In genomic region chr10:39171134-39171533, GRCm38 (mm10) we compare ENCODE assay signal across 8 mouse cellular contexts. TPM values are rescaled to one million over a fixed set of nuclear protein-coding genes. Genes with fewer than 3 reads are reported as not detected.
A peak's percentile ranks its signal among the peaks of the same experiment; 100 is the strongest.
DNase-seq lines count a peak whose midpoint lies in the region; ATAC-seq and TF ChIP-seq lines count a peak whose summit lies in the region.

No protein-coding gene starts in this region.

- H3K9me3 ChIP-seq in kidney, embryonic 14.5 days (ENCODE audit: control insufficient read depth, low read length), result no peaks in the 10 kb centered on the region
- no peaks in the 10 kb centered on the region for H3K9me3 ChIP-seq in limb, embryonic 15.5 days

- 0 out of 2 replicates have a peak, but pooled peaks have one; percentile 27 for TF ChIP-seq POLR2A in bone marrow macrophage, adult 2 months (IDR thresholded peaks at IDR 0.05; ENCODE audit: borderline replicate concordance, low read depth, low read length)
- TF ChIP-seq POLR2A in embryonic fibroblast, embryonic 13.5 days (IDR thresholded peaks at IDR 0.05; ENCODE audit: low read depth, low read length), result 0 out of 2 replicates have a peak, but pooled peaks have one; percentile 19

- peak; percentile 92 for ATAC-seq in kidney, embryonic 14.5 days (ENCODE audit: low FRiP score, low TSS enrichment)
- peak; percentile 82; the same call in 1 of the 2 replicates for ATAC-seq in limb, embryonic 15.5 days (ENCODE audit: insufficient number of reproducible peaks, low FRiP score, low TSS enrichment, low read depth)

- H3K27ac ChIP-seq in bone marrow macrophage, adult 2 months (ENCODE audit: insufficient read depth, low read depth, low read length), result peak overlapping the region; percentile 59
- peak overlapping the region; percentile 45; the same call in 1 of the 2 replicates for H3K27ac ChIP-seq in embryonic fibroblast, embryonic 13.5 days (ENCODE audit: insufficient read depth, low read length)
- peak overlapping the region; percentile 57; the same call in 1 of the 2 replicates for H3K27ac ChIP-seq in kidney, embryonic 14.5 days (ENCODE audit: low read depth, low read length)
- H3K27ac ChIP-seq in limb, embryonic 15.5 days, result peak overlapping the region; percentile 90

- no peaks in the 10 kb centered on the region for H3K36me3 ChIP-seq in kidney, embryonic 14.5 days (ENCODE audit: control insufficient read depth, insufficient read depth, low read length)
- no peaks in the 10 kb centered on the region for H3K36me3 ChIP-seq in limb, embryonic 15.5 days

- TF ChIP-seq CTCF in bone marrow macrophage, adult 2 months (IDR thresholded peaks at IDR 0.05; ENCODE audit: low read depth, low read length), result peak; percentile 88
- TF ChIP-seq CTCF in embryonic fibroblast, embryonic 13.5 days (IDR thresholded peaks at IDR 0.05; ENCODE audit: borderline replicate concordance, insufficient read depth, low read length), result peak; percentile 80

- H3K4me1 ChIP-seq in bone marrow macrophage, adult 2 months (ENCODE audit: control insufficient read depth, insufficient read depth, low read length), result peaks cover 10% of the 10 kb centered on the region
- no peaks in the 10 kb centered on the region for H3K4me1 ChIP-seq in embryonic fibroblast, embryonic 13.5 days (ENCODE audit: control insufficient read depth, insufficient read depth, low read length)
- peaks cover 13% of the 10 kb centered on the region; the same call in 1 of the 2 replicates for H3K4me1 ChIP-seq in kidney, embryonic 14.5 days (ENCODE audit: control insufficient read depth, insufficient read depth, low read length)
- H3K4me1 ChIP-seq in limb, embryonic 15.5 days, result peaks cover 43% of the 10 kb centered on the region

- peak overlapping the region; percentile 52 for H3K4me2 ChIP-seq in kidney, embryonic 14.5 days (replicated peaks; ENCODE audit: low read depth, low read length)
- H3K4me2 ChIP-seq in limb, embryonic 15.5 days, result peak overlapping the region; percentile 78

- DNase-seq in A20 (ENCODE audit: low read depth, low spot score), result peak; percentile 95
- peak; percentile 83 to 91 for DNase-seq in heart, adult 9 months (ENCODE audit: low spot score in 2 of 2)
- peak; percentile 66 to 80 for DNase-seq in monocyte, adult 2 months (ENCODE audit: low read depth in 1 of 2, low spot score in 2 of 2)
- DNase-seq in spleen, postnatal 36 days (ENCODE audit: low spot score in 2 of 2), result peak; percentile 89 to 90

- whole genome bisulfite sequencing in kidney, embryonic 14.5 days, result 0% methylated on average over 19 of the region's 19 CpGs
- WGBS in limb, embryonic 15.5 days, result under 1% methylated on average over 19 of the region's 19 CpGs

- peak overlapping the region; percentile 60 for H3K4me3 ChIP-seq in bone marrow macrophage, adult 2 months (ENCODE audit: insufficient read depth, low read length)
- peak overlapping the region; percentile 49 for H3K4me3 ChIP-seq in embryonic fibroblast, embryonic 13.5 days (ENCODE audit: insufficient read depth, low read length)
- H3K4me3 ChIP-seq in kidney, embryonic 14.5 days (ENCODE audit: low read length), result peak overlapping the region; percentile 38
- peak overlapping the region; percentile 50 for H3K4me3 ChIP-seq in limb, embryonic 15.5 days

- no peaks in the 10 kb centered on the region for H3K27me3 ChIP-seq in kidney, embryonic 14.5 days (ENCODE audit: control insufficient read depth, insufficient read depth, low read length)
- no peaks in the 10 kb centered on the region for H3K27me3 ChIP-seq in limb, embryonic 15.5 days

- H3K9ac ChIP-seq in kidney, embryonic 14.5 days (ENCODE audit: low read depth, low read length), result peak overlapping the region; percentile 25; the same call in 1 of the 2 replicates
- 0 out of 2 replicates have a peak overlapping the region, but pooled peaks have one; percentile 24 for H3K9ac ChIP-seq in limb, embryonic 15.5 days

RNA-seq across cellular contexts. Expression of gene Ccn6, which starts 7.5 kb away (rescaled TPM):
- not detected in 2 replicates for polyA plus RNA-seq in bone marrow macrophage, adult 2 months (2012; ENCODE audit: insufficient read depth, insufficient read length, missing spikeins)
- polyA plus RNA-seq in embryonic fibroblast, embryonic 13.5 days (2011; ENCODE audit: insufficient read length, low read depth, missing spikeins), result not detected in 2 replicates
- polyA plus RNA-seq in kidney, embryonic 14.5 days (2014; fragmentation: Nextera tagmentation; extraction: Ambion mirVana), result 0.37 and 0.41 TPM in 2 replicates
- polyA plus RNA-seq in limb, embryonic 15.5 days (2015; fragmentation: Nextera tagmentation; extraction: Ambion mirVana), result 0.67 and 1.2 TPM in 2 replicates

RNA-seq across cellular contexts. Expression of gene Tube1, which starts 37.4 kb away (rescaled TPM):
- polyA plus RNA-seq in bone marrow macrophage, adult 2 months (2012; ENCODE audit: insufficient read depth, insufficient read length, missing spikeins), result 3.8 and 9.5 TPM in 2 replicates
- polyA plus RNA-seq in embryonic fibroblast, embryonic 13.5 days (2011; ENCODE audit: insufficient read length, low read depth, missing spikeins), result 7.2 and 7.7 TPM in 2 replicates
- polyA plus RNA-seq in kidney, embryonic 14.5 days (2014; fragmentation: Nextera tagmentation; extraction: Ambion mirVana), result 15.8 and 21.5 TPM in 2 replicates
- polyA plus RNA-seq in limb, embryonic 15.5 days (2015; fragmentation: Nextera tagmentation; extraction: Ambion mirVana), result 12.6 and 13.7 TPM in 2 replicates

RNA-seq across cellular contexts. Expression of gene Fam229b, which starts 37.4 kb away (rescaled TPM):
- 2.9 and 5.6 TPM in 2 replicates for polyA plus RNA-seq in bone marrow macrophage, adult 2 months (2012; ENCODE audit: insufficient read depth, insufficient read length, missing spikeins)
- polyA plus RNA-seq in embryonic fibroblast, embryonic 13.5 days (2011; ENCODE audit: insufficient read length, low read depth, missing spikeins), result 8.0 and 9.4 TPM in 2 replicates
- 14.7 TPM in 2 replicates for polyA plus RNA-seq in kidney, embryonic 14.5 days (2014; fragmentation: Nextera tagmentation; extraction: Ambion mirVana)
- 7.8 and 9.9 TPM in 2 replicates for polyA plus RNA-seq in limb, embryonic 15.5 days (2015; fragmentation: Nextera tagmentation; extraction: Ambion mirVana)

Comparison
In these comparisons a context has a peak if more than half of its experiments do, and no peak if none do; other contexts are left out.
1. Peak in every context shown above with its lines: DNase-seq, ATAC-seq, H3K4me3 ChIP-seq and H3K27ac ChIP-seq.